Mouse (Mus musculus): Measurements from ENCODE around the gene Tbc1d30.

The Tbc1d30 gene

GRCm38 (mm10) chr10:121351066-121351581 lies at the start of gene Tbc1d30:
Tbc1d30 (minus strand) TSS chr10:121351278.
- no peak for DNase-seq (ENCODE audit: low read depth, low spot score)

DNA sequence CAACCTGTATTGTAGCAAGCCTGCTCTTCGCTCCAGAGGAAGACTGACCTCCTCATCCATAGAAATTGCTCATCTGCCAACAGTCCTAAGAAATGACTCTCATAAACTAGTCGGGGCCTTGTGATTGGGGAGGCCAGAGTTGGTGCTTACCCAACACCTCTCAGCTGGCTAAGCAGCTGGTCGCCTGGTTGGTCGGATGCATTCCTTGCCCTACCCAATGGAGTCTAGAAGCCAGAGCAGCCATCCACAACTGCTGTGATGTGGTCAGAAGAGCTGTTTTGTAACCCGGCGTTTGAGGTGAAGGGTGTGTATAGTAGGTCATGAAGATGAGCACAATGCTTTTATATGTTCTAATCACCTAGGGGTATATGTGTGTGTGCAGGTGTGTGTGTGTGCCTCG lies 47.5 kb upstream of the Tbc1d30 start:
- DNase-seq (ENCODE audit: low read depth, low spot score): no peak

DNA sequence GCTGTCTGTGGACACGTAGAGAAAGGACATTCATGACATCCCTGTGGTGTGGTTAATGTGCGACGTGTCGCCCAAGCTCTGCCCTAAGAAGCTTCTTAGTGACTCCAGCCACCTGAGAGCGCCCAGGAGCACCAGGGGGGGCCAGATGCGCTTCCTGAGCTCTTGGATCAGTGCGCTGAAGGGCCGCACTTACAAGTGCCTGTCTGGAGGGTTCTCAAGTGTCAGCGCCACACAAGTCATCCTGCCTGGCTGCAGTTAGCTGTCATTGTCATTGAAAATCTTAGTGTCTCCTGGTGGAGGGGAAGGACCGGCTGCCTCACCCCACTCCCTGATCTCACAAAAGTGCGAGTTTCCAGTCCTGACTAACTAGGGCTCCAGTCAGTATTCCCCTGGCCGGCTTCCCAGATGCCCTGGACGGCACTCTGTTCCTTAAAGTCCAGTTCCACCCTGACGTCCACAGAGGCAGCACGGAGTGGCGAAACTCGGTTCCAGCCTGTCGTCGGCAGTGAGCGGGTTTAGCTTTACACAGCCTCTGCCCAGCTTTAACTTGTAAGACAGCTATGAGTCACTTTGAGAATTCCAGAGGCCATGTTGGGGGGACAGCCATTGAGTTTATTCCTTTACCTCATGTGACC lies 44.6 kb upstream of the Tbc1d30 start:
- DNase-seq (ENCODE audit: low read depth, low spot score): no peak

DNA sequence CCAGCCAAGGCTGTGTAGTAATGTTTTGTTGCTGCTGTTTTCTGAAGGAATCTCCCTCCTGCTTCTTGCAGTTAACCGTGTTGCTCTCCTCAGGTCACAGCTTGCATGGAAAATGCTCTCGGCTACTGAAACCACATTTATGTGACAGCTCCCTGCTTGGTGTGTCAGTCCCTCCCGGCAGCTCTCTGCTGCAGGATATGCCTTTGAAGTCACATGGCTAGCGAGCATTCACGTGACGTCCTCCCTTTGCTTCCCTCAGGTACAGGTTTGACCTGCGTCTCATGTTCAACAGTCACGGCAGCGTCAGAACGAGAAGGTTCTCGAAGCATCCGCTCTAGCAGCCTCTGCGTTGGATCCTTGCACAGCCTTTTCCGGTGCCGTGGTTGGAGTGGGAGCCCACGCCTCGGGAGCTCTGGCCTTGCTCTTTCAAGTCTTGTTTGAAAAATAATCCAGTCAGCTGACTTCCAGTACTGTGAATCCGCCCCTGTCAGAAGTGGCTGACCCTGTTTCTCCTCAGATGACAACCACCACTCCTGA lies 43.8 kb upstream of the Tbc1d30 start:
- DNase-seq (ENCODE audit: low read depth, low spot score): no peak

GRCm38 (mm10) chr10:121394270-121394669 lies 43.2 kb upstream of the Tbc1d30 start:
- DNase-seq (ENCODE audit: low read depth, low spot score): no peak

- DNase-seq (ENCODE audit: low read depth, low spot score): no peak
Measured at GRCm38 (mm10) chr10:121391901-121392300, 40.8 kb upstream of the Tbc1d30 start.

- no peak for DNase-seq (ENCODE audit: low read depth, low spot score)
Measured at GRCm38 (mm10) chr10:121390602-121391001, 39.5 kb upstream of the Tbc1d30 start.

GRCm38 (mm10) chr10:121386347-121386746 lies 35.3 kb upstream of the Tbc1d30 start:
- peak; percentile 26 for DNase-seq (ENCODE audit: low read depth, low spot score)

DNA sequence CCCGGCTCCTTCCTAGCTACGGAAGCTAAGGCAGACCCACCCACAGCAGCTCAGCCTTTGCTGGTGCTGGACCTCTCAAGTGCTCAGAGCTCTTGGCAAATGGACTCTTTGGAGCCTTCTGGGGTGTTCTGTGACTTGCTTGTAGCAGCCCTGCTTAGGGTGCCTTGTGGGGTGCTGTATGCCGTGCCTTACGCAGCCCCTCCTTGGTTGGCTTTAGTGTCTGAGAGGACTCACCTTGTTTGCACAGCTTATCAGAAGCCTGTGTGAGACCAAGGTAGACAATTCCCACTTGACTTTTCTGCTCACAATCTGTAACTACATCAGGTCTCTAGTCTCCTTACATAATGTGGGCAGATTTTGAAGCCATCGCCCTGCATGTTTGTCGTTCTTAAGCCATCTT lies 34.6 kb upstream of the Tbc1d30 start:
- DNase-seq (ENCODE audit: low read depth, low spot score): no peak

DNA sequence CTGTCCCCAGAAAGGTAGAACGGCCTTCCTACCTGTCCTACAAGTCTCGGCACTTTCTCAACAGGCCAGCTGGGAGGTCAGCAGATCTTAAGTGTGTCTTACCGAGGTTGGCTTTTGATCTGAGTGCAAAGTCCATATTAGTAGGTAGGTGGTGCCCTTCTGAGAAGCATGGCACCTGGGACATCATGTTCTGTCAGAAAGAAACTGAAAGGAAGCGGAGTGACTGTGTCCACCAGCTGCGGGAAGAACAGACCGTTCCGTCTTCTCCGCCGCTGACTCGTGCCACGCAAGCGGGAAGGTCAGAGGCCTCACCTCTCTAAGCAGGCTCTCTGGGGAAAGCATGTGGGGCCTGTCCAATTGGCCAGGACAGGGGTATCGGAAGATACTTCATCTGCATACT lies 33.6 kb upstream of the Tbc1d30 start:
- DNase-seq (ENCODE audit: low read depth, low spot score): no peak

GRCm38 (mm10) chr10:121381280-121381679 lies 30.2 kb upstream of the Tbc1d30 start:
- no peak for DNase-seq (ENCODE audit: low read depth, low spot score)

DNA sequence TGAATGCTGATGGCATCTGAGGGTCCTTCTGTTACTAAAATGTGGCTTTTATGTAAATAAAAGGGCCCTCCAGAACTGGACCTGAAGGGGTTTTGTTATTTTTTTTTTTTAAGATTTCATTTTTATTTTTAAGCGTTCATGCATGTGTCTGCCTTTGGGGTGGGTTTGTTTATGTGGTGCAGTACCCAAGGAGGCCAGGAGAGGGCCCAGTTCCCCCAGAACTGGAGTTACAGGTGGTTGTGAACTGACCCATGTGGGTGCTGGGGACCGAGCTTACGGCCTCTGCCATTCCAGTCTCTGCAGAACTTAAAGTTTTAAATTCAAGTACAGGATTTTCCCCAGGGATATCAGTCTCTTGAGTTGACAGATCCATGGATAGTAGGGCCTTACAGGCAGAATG lies 28.3 kb upstream of the Tbc1d30 start:
- DNase-seq (ENCODE audit: low read depth, low spot score): no peak

DNA sequence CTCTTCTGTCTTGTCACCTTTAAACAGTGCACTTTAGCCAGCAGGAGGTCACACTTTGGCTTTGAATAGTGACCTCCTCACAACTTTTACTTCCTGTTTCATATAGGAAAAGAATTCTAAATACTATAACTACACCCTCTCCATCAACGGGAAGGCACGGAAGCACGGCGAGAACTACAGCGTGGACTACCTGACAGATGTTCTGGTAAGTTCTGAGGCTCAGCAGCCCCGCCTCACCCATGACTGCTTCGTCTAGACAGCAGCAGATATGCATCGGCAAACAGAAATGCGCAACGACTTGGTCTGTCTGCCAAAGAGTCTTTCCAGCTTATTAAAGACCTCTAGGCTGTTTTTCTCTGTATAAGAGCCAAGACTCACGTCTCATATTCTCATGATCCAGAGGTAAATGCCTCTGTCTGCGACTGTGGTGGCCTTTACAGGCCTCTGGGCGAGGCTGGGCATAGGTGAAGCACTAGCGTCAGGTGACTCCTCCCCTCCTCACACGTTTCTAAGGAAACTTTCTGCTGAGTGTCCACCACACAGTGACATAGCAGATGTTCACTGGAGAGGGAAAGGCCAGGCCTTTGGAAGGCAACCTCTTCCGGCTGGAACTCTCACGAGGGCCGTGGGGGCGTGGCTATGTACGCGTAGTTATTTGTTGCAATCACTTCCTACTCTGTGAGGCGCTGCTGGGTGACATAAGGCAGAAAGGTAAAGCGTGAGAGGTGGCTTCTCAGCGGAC lies 25.6 kb upstream of the Tbc1d30 start:
- no peak for DNase-seq (ENCODE audit: low read depth, low spot score)

- no peak for DNase-seq (ENCODE audit: low read depth, low spot score)
Measured at GRCm38 (mm10) chr10:121375649-121376493, 24.8 kb upstream of the Tbc1d30 start.

GRCm38 (mm10) chr10:121374693-121375620 lies 23.9 kb upstream of the Tbc1d30 start:
- DNase-seq (ENCODE audit: low read depth, low spot score): no peak

DNA sequence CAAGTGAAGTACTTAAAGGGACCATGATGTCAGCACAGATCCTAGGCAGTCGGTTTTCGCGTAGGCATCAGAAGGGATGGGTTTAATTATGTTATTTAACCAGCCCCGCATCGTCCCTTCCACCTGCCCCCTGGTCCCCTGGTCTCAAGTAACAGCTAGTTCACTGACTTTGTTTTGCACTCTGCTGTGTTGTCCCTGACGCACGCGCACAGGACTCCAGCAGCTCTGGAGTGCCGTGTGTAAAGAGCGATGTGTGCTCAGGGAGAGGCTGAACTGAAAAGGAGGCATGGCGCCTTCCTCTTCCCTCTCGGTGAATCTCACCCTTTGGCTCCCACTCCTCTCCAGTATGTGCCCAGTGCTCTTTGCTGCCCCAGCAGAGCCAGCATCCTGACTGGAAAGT lies 22.9 kb upstream of the Tbc1d30 start:
- DNase-seq (ENCODE audit: low read depth, low spot score): no peak

DNA sequence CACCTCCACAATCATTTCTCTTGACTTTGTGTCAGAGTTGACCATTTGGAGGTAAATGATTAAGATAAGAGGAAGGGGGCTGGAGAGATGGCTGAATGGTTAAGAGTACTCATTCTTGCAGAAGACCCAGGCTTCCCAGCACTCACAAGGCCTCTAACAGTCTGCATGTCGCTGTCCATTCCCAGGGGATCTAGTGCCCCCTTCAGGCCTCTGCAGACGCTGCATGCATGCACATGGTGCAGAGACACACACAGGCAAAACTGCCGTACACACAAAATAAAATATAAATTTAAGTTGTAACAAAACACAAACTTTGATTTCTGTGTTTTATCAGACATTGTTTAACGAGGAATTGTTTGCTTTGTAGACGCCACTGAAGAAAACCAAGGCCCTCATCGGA lies 19.7 kb upstream of the Tbc1d30 start:
- no peak for DNase-seq (ENCODE audit: low read depth, low spot score)

GRCm38 (mm10) chr10:121368783-121369465 lies 17.8 kb upstream of the Tbc1d30 start:
- DNase-seq (ENCODE audit: low read depth, low spot score): no peak

- no peak for DNase-seq (ENCODE audit: low read depth, low spot score)
Measured at GRCm38 (mm10) chr10:121367780-121368179, 16.7 kb upstream of the Tbc1d30 start.

DNA sequence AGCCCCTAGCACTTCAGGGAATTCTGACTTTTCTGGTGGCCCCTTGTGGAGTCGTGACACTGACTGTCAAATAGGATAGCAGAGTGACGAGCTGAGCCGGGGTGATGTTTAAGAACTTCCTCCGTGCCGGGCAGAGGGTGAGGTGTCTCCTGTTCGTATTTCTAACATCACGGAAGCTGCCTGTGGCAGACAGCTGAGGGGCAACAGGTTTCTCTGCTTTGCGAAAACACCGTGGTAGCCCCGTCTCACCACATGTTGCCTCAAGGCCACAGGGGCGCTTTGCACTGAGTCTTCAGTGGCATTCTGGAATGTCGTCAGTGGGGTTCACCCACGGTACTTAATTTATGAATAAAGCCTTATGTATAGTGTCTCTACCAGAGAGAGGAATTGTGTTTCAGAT lies 16.2 kb upstream of the Tbc1d30 start:
- DNase-seq (ENCODE audit: low read depth, low spot score): no peak

Measured in forelimb bud, embryonic 11.5 days (tissue).